Mouse (Mus musculus) leukemia stem cell, adult 10-12 weeks (primary cell): ENCODE results near the gene Smndc1. TPM values are rescaled to one million over a fixed set of nuclear protein-coding genes. Genes with fewer than 3 reads are reported as not detected.

Experiments used
- polyA plus RNA-seq: library from polyadenylated mRNA; stranded (reverse); fragments of >175 nt; gene quantifications from 2 replicates; pipeline ENCODE4 v1.2.3, GENCODE M21; 2012; ENCODE audit warnings: low replicate concordance

The Smndc1 gene
- polyA plus RNA-seq = 135 and 136 TPM in 2 replicates

DNA sequence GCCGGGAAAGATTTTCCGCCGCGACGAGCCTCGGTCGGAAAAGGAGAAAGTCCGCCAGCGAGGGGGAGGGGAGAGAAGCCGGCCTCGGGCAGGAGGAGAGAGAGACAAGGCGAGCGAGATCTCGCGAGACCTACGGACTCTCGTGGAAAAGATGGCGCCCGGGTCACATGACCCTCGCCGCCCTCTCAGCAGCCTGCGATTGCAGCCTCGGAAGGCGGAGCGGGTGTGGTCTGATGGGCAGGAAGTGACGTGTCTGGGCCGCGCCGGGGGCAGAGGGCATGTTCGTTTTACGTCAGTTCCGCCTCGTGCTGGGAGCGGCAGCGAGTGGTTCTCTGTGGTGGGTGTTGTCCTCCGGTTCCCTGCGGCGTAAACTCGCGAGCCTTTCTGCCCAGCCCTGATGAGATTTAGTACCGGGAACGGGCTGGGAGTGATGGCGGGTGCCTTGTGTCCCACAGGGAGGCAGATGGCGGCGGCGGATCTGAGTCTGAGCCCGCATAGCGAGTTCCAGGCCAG is at the start of gene Smndc1:
Gene Smndc1 (minus strand): TSS at position 84 of the 513 bp plus-strand sequence.

DNA sequence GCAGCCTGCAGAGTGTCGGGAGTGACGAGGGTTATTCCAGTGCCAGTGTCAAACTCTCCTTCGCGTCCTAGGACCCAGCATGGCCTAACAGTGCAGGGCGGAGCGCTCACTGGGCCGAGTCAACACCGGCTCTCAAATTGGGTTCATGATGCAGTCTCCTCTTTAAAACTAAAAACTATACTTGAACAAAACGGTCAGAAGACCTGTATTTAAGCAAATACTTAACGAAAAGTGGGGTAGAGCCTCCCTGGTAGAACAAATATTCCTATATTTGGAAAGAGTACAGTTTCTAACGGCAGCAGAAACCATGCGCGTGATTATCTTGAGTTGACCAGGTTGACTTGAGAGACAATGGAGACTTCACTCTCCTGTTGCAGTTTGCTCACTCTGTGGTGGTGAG is 18.7 kb downstream of the Smndc1 start, which contains the start of gene Gm10197:
Gene Gm10197 (minus strand): TSS at position 101 of the 400 bp plus-strand sequence.

Other genes starting within 250 kb of the Smndc1 start
- gene Mxi1, start 80.1 kb downstream of the Smndc1 start, polyA plus RNA-seq = 31.7 and 32.0 TPM in 2 replicates
- not detected in 2 replicates for gene Gm10197, start 18.8 kb downstream of the Smndc1 start, polyA plus RNA-seq
- 3.0 and 3.7 TPM in 2 replicates for gene Dusp5, start 138.5 kb upstream of the Smndc1 start, polyA plus RNA-seq
- gene Nutf2-ps1, start 198.5 kb upstream of the Smndc1 start, polyA plus RNA-seq = 45.5 and 118 TPM in 2 replicates
- 14.0 and 22.5 TPM in 2 replicates for gene Smc3, start 209.8 kb upstream of the Smndc1 start, polyA plus RNA-seq